Mouse (Mus musculus): ENCODE results near the gene Ager. TPM values are rescaled to one million over a fixed set of nuclear protein-coding genes. Genes with fewer than 3 reads are reported as not detected.

Ager gene
- total RNA-seq, 2 experiments from 2014 or later = 0.82 to 0.99 TPM

DNA sequence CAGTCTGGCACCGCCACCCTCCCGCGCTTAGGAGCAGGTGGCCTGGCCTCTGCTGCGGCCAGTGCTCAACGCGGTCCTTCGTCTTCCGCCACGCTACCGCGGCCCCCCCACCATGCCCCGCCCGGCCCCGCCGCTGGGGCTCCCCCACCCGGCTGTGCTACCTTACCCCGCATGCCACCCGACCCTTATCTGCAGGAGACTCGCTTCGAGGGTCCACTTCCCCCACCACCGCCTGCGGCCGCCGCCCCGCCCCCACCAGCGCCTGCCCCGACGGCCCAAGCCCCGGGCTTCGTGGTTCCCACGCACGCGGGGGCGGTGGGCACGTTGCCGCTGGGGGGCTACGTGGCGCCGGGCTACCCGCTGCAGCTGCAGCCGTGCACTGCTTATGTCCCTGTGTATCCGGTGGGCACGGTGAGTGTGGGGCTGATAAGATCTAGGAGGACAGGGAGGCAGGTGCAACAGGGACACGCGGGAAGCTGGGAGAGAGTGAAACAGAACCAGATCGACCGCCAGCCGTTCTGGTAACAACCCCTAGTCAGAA lies 33.2 kb downstream of the Ager start:
- DNase-seq = no peak

DNA sequence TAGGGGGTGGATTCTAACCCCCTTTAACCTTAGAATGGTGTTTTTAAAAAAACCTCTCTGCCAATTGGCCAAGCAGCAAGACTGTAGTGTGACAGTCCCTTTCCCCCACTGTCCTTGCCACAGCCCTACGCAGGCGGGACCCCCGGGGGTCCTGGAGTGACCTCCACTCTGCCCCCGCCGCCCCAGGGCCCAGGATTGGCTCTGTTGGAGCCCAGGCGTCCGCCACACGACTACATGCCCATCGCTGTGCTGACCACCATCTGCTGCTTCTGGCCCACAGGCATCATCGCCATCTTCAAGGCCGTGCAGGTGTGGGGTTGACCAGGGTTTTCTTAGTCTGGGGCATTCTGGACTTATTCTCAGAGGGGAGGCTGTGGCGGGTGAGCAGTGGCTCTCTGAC lies 34.0 kb downstream of the Ager start:
- no peak for DNase-seq

DNA sequence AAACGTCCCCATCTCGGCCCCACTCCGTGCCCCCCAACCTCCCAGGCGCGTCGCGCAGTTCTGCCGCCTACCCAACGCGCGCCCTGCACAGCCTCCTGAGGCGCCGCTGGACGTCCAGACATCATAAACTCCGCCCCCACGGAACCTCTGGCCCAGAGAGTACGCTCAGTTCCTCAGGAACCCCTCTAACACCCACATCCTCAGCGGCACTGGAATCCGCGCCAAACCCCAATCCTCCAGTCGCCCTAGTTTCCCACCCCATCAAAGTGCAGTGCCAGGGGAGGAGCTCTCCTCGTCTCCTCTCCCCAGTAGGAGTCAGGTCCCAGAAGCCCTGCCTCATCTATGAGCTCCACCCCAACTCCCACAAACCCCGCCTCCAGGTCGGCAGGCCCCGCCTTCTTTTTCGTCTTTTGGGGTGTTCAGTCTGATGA lies 34.6 kb downstream of the Ager start:
- DNase-seq = peak; percentile 76 to 86

DNA sequence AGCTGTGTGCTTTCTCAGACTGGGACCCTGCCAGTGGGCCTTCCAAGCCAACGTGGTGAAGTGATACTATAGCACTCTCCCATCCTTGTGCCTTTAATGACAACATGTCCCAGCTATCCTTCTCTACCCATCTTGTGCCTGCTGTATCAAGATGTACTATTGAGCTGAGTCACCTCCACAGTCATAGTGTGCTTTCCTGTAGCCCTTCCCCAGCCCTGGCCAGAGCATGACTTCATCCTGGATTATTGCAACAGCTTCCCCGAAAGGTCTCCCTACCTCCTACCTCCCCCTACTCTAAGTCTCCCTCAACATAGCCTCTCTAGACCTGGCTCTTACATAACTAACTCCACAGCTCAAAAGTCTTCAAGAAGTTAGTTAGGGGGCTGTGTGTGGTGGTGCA lies 38.0 kb downstream of the Ager start:
- DNase-seq = no peak

DNA sequence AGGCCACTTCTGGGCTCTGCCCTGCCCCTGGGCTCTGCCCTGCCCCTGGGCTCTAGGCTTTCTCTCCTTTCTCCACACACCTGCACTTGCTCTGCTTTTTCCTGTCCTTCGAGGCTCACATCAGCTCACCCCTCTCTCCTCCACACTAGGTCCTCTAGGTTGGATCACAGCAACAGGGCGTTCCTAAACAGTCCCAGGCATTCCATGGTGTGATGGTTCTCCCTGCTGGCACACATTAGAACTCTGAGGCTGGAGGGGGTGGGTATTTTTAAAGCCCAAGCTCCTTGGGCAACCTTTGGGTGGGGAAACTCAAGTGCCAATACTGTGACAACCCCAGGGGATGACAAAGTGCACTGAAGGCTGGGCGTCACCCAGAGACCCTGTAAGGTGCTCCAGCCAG lies 39.8 kb downstream of the Ager start:
- DNase-seq = no peak

DNA sequence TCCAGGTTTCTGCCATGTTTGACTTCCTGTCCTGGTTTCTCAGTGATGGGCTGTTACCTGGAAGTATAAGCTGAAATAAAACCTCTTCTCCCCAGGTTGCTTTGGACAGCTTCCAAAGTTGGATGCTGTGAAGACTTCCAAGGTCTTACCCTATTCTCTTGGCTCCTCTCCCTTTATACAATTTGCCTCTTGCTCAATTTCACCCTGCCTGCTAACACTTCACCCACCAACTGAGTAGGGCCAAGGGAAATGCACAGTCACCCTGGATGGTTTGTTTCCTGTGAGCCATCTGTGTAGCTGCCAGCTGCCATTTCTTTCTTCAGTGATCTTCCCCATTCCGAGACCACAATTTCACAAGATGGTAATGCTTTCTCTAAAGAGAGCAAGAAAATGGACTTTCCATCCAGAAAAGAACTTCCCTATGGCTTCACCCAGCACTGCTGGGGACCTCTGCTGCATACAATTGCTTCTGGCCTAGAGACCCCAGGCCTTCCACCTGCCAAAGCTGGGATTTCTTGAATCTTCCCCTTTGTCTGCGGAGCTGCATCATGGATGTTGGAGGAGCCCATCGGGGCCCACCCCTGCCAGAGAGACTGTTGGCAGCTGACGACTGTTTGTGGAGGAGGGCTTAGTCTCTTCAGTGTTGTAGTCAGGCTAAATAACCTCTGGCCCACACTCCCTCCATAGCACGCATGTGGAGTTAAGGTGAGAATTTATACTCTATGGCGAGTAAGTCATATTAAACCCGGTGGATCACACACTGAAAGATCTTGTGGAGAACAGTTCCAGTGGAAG lies 42.0 kb downstream of the Ager start:
- DNase-seq = no peak

DNA sequence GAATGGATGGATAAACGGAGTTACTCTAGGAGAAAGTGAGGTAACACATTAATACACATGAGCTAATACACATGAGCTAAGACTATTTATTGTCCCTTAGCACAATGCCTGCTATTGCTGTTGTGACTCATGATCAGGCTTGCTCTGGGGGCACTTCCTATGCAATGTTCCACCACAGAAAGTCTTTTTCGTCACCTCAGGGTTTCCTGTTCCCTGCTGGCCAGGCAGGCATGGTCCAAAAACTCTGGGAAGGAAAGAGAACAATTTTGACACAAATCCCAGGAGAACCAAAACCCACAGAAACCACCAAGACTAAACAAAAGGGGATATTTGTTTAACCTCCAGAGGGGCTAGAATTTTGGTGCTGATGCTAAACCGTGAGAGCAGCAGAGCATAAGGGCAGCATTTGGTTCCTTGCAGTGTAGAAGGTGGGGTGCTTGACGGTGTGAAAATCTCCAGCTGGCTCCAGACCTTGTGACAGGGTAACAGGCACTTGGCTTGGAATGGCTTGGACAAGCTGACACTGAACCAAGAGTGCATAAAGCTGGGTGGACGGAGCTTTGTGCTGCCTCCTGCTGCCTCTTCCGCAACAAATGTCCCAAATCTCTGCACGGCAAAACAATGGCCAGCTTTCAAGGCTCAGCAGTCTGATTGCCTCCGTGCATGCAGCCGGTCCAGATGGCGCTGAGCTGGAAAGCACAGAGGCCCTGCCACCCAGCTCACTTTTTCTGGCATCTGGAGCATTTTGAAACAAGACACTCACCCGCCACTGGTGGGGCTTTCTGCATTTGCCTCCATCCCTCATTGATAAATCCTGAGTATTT lies 43.3 kb downstream of the Ager start:
- peak in 1 of 2 experiments; percentile 1 for DNase-seq

DNA sequence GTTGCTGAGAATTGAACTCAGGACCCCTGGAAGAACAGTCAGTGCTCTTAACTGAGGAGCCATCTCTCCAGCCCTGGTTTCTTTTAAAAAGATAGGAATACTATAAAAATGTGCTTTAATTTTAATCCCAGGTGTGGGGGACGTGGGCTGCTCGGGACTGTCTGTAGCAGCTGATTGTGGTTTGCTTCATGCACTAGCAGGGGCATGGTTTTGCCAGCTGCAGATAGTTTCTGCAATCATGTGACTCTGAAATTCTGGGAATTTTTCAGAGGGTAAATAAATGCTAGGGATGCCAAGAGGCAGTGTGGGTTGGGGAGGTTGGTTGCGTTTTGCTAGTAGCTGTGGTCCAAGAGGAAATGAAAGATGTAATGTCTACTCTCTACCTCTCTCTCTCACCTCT lies 44.3 kb downstream of the Ager start:
- no peak for DNase-seq

DNA sequence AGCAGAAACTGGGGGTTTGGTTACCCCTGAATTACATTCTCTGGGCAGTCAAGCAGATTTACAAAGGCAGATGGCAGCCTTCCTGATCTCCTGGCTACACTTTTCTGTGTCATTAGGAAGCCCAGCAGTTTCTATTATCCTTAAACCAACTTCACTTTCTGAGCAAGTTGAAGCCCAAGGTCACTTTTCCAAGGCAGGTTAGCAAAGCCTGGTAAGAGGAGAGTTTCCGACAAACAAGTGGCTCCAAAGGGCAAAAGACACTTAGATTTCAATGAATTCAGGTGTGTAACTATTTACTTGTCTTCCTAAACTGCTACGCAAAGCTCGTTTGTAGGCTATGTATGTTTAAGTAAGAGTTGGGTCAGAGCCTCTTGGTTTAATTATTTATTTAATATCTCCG lies 45.7 kb downstream of the Ager start:
- no peak for DNase-seq

DNA sequence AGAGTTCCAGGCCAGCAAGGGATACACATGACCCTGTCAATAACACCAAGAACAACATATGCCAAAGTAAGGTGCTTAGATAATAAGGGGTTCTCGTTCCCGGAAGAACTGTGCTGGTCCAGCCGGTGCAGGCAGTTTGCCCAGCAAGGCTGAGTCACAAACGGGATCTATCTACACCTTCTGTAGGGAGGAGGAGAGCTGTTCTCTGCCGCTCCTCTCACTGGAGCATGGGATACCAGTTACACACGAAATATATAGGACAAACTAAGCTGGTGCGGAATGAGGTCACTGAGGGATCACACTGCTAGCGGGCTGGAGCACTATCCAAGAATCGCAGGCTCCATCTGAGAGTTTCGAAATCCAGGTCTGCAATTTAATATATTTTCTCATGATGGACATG lies 46.3 kb downstream of the Ager start:
- DNase-seq = peak in 1 of 2 experiments; percentile 40

DNA sequence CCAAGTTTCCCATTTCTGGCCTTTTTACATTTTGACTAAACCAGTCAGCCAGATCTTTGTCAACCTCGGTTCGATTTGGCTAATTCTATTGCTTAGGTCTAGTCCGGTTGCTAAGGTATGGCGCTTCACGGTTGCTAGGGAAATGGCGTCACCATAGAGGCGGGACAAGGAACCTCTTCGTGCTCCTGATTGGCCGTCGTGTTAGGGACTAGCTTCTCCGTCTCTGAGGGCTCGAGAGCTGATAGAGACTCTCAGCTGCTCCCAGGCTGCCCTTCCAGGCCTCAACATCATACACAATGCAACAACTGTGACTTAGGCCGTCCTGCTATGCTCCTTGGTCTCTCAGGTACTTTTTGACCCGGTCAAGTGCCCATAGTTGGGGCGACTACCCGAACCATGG lies 46.9 kb downstream of the Ager start, which contains the start of gene Fkbpl:
Gene Fkbpl, plus strand, starts transcription at position 157 of the 400 bp plus-strand sequence.
- DNase-seq = peak; percentile 93 to 95

DNA sequence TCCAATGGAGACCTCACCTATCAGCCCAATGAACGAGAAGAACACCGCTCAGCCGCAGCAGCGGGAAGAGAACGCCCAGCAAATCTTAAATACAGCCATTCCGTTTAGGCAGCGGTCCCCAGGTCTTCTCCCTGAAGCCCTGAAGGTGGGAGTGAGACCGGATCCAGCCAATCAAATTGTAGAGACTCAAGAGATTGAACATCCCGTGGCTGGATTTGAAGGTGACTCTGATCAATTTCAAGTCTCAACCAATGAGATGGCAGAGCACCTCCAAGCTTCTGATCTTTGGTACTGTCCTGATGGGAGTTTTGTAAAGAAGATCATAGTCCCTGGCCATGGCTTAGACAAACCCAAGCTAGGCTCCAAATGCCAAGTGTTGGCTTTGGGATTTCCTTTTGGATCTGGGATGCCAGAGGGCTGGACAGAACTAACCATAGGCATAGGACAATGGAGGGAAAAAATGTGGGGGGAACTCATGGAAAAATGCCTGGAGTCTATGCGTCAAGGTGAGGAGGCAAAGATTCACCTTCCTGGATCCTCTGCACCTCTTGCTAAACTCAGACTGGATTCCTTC lies 47.7 kb downstream of the Ager start:
- peak in 1 of 2 experiments; percentile 0 for DNase-seq

DNA sequence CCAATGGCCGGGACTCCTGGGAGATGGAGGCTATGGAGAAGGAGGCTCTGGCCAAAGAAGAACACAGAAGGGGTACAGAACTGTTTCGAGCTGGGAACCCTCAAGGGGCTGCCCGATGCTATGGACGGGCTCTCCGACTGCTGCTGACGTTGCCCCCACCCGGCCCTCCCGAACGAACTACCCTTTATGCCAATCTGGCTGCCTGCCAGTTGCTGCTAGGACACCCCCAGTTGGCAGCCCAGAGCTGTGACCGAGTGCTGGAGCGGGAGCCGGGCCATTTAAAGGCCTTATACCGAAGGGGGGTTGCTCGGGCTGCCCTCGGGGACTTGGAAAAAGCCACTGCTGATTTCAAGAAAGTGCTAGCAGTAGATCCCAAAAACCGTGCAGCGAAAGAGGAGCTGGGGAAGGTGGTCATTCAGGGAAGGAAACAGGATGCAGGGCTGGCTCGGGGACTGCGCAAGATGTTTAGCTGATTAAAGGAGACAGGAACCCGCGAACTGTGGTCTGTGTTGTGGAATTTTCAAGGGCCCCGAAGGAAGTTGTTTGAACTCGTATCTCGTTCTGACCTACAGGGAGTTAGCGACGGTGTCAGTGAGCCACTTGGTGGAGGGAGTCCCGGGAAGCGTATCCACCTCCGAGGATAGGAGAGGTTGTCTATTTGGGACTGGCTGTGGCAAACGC lies 48.3 kb downstream of the Ager start:
- no peak for DNase-seq

DNA sequence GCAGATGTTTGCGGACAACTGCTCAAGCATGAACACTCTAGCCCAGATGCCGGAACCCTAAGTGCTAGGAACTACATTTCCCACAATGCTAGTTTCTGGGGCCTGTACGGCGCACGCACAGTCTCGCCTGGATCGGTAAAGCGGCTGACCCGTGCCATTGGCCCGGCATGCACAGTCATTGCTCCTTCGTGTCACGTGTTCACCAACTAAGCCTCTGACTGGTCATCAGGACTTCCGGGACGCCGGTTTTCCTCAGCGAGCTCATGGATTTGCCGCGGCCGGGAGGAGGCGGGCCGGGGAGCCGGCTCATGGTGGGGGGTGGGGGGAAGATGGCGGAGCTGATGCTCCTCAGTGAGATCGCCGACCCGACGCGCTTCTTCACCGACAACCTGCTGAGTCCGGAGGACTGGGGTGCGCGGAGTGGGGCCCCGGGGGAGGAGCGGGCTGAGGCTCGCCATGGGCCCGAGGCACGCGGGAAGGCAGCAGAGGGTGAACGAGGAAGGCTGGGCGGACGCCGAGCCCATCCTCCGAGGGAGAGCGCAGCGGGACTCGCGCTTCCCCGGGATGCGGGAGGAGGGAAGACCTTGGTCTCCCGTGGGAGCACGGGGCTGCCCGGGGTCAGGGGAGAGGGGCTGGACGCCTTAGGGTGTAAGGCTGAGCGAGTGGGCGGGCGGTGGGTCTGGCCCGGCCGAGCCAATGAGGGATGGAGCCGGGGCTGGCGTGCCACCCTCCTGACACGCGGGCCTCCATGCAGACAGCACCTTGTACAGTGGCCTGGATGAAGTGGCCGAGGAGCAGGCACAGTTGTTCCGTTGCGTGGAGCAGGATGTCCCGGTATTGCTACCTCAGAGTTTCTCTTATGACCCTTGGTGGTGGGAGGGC lies 49.5 kb downstream of the Ager start, which contains the start of gene Atf6b:
Gene Atf6b, plus strand, starts transcription at position 241 of the 882 bp plus-strand sequence.
- DNase-seq = peak; percentile 96 to 97

DNA sequence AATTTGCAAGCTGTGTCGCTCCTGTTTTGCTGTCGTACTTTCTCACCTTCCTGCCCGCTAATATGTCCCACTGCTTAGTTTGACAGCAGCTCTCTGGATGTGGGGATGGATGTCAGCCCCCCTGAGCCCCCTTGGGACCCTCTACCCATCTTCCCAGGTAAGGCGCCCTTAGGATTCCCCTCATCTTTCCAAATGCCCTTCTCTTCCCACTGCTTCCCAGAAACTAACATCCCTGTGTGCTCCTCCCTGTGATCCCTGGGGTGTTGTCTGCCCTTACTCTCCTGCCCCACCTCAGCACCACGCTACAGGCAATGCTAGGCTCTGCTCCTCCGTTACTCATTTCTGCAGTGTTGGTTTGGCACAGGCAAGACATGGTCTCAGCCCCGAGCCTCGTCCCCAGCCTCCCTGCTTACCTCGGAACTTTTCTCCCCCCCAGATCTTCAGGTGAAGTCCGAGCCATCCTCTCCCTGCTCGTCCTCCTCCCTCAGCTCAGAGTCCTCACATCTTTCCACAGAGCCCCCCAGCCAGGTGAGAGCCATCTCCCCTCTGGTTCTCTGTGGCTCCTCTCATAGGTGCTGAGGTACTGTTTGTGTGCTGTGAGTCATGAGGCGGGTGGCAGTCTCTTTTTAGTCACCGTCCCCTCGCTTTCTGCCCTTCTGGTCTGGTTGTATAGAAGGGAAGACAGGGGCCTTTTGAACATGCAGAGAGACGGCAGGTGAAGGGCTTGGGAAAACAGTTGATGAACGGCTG lies 50.7 kb downstream of the Ager start:
- no peak for DNase-seq

DNA sequence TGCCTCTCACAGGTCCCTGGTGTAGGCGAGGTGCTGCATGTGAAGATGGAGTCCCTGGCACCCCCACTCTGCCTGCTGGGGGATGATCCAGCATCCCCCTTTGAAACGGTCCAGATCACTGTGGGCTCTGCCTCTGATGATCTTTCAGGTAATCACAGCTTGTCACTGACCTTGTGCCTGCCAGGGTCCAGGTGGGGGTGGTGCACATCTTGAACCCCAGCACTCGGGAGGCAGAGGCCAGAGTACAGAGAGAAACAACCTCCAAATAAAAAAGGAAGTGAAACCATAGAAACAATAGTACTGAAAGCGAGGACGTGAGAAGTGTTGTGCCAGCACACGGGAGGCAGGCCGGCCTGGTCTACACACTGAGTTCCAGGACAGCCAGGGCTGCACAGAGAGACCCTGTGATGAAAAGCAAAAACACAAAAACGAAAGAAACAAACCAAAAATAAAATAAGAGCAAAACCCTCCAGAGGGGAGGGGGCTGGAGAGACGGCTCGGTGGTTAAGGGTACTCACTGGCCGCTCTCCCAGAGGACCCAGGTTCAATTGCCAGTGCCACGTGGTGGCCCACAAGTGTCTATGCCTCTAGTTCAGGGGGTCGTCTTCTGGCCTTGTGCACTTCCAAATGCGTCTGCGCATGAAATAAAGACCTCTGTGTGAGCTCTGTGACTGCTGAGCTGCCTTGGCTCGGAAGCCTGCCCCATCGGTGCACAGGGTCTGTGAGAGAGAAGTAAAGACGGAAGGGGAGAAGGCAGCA lies 51.6 kb downstream of the Ager start:
- no peak for DNase-seq

Measured in adrenal gland, postnatal 36 days (tissue).